Mouse (Mus musculus): ENCODE measurements at regions not wholly inside any gene's neighbourhood (a gene's known extent, or its start where the extent isn't known, plus 50 kb on each side); places are given as distances from the start of the nearest gene placed in this dataset.

DNA sequence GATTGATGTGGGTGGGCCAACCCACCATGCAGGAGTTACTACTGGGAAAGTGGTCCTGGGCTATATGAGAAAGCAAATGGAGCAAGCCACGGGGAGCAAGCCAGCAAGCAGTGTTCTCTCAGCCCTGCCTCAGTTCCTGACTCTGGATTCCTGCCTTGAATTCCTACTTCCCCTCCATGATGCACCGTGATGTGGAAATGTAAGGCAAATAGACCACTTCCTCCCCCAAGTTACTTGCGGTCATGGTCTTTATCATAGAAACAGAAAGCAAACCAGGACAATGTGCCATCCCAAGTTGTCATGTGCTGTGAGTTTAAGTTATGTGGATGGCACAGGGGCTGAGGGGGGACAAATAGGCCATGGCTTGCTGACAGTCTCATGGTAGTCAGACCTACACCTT, 139.5 kb downstream of the Snx10 start:
- TF ChIP-seq CHD1 (IDR thresholded peaks at IDR 0.05; ENCODE audit: low read depth, low read length) (no peak), USF1 (IDR thresholded peaks at IDR 0.05; ENCODE audit: low read depth, low read length) (no peak), CTCF (conservative IDR thresholded peaks at IDR 0.05 in 1 of 2, IDR thresholded peaks at IDR 0.05 in 1 of 2; ENCODE audit: low read depth in 2 of 2, low read length in 2 of 2) (no peak), ZNF384 (IDR thresholded peaks at IDR 0.05; ENCODE audit: low read depth, low read length) (no peak), CHD2 (IDR thresholded peaks at IDR 0.05; ENCODE audit: low read length) (no peak), EP300 (IDR thresholded peaks at IDR 0.05; ENCODE audit: low read length) (no peak), MAX (IDR thresholded peaks at IDR 0.05; ENCODE audit: low read length) (no peak), POLR2A (IDR thresholded peaks at IDR 0.05; ENCODE audit: low read depth, low read length) (no peak), POLR2AphosphoS2 (IDR thresholded peaks at IDR 0.05; ENCODE audit: low read depth, low read length) (no peak), KAT2A (IDR thresholded peaks at IDR 0.05; ENCODE audit: insufficient replicate concordance, low read length) (no peak)
